Mouse (Mus musculus) layer of hippocampus, adult 18-20 months (tissue): ENCODE data around the gene Flt1. TPM values are rescaled to one million over a fixed set of nuclear protein-coding genes. Genes with fewer than 3 reads are reported as not detected.
A peak's percentile ranks its signal among the peaks of the same experiment; 100 is the strongest.
"Not testable (repeated sequence)": the region's sequence is repeated elsewhere in the genome, so short reads cannot be mapped to it uniquely, and the experiment has no call there.

Experiments used
- DNase-seq, 2 experiments: peaks; one replicate each; pipeline ENCODE4 v3.0.0; 2022; ENCODE audit warnings: low spot score in 2 of 2
- total RNA-seq, 2 experiments: library from RNA; stranded (reverse); gene quantifications; 2 replicates each; pipeline ENCODE4 v1.2.3; 2021

Gene Flt1
- total RNA-seq, 2 experiments from 2014 or later: 30.4 to 32.0 TPM

GRCm38 (mm10) chr5:147616450-147616849 is 109.4 kb downstream of the Flt1 start:
- no peak for DNase-seq

DNA sequence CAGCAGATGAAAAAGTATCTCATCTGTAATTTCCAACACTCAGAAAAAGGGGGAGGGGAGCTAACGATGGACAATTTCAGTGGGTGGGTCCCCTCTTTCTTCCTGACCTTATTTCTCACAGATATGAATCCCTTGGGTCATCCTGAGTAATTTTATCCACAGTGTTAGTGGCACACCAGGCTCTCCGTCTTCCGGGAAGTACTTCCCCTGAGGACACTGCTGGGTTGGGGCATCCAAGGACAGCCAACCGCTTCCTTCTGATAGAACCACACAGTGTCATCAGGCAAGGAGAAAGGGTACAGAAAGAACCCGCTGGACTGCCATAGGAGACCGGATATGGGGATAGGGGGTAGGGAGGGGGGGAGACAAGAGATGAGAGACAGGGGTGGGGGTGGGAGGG is 111.2 kb downstream of the Flt1 start:
- no peak for DNase-seq

DNA sequence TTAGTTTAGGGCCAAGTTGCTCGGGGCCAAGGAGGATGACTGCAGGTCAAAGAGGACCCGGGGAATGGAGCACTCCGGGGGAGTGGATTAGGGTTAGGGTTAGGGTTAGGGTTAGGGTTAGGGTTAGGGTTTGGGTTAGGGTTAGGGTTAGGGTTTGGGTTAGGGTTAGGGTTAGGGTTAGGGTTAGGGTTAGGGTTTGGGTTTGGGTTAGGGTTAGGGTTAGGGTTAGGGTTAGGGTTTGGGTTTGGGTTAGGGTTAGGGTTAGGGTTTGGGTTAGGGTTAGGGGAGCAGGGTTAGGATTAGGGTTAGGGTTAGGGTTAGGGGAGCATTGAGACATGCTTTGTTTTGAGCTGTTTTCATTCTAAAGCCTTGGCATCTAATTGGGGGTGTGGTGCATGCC is 114.5 kb downstream of the Flt1 start:
- DNase-seq: not testable (repeated sequence)

GRCm38 (mm10) chr5:147607256-147607975 is 118.4 kb downstream of the Flt1 start:
- DNase-seq: no peak

GRCm38 (mm10) chr5:147606751-147607150 is 119.1 kb downstream of the Flt1 start:
- no peak for DNase-seq

- DNase-seq: no peak
Observed at GRCm38 (mm10) chr5:147601460-147602360, 124.1 kb downstream of the Flt1 start.

GRCm38 (mm10) chr5:147597825-147598224 is 128.0 kb downstream of the Flt1 start:
- DNase-seq: no peak

- no peak for DNase-seq
Observed at GRCm38 (mm10) chr5:147589814-147590213, 136.0 kb downstream of the Flt1 start.

GRCm38 (mm10) chr5:147585070-147585469 is 140.7 kb downstream of the Flt1 start:
- no peak for DNase-seq

DNA sequence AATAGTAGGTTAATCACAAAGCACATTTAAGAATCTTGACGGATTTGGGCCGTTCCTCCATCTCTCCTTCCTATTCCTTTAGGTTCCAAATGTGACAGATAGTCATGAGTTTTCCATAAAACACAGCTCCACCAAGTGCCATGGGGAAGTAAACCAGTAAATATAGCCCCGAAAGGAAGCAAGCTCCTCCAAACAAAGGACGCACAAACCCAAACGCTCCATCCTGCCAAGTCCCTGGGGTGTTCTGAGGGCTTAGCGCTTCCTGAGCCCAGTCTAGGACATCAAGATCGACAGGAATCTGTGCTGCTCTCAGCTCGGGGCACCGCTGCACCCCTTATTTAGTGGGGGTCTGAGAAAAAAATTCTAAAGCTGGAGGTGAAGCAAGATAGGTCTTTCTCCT is 141.2 kb downstream of the Flt1 start:
- DNase-seq: no peak

DNA sequence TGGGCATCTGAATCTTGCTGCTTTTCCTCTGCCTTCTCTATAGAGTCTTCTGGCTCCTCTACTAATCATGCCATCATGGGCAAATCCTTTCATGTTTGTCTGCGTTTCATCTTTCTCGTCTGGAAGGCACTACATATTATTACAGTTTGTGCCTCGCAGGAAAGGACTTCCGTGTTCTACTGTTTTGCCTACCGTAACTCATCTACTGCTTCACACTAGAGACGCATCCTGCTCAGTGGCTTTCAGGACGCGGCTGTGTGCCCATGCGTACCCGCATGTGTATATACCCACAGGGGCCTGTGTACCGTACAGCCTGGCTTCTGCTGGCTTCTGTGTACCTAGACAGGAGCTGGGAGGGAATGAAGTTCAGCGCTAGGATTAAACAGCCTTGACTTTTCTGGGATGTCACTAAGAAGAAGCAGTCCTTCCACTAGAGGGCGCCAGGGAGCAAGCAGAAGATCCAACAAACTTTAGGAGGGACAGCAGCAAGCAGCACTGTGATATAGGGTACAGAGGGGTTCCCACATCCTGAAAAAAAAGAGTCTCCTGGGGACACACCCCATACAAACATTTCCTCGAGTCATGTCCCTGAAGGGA is 142.0 kb downstream of the Flt1 start:
- peak; percentile 57 to 85 for DNase-seq

- no peak for DNase-seq
Observed at GRCm38 (mm10) chr5:147580181-147580580, 145.6 kb downstream of the Flt1 start.

- DNase-seq: no peak
Observed at GRCm38 (mm10) chr5:147579691-147580090, 146.1 kb downstream of the Flt1 start.

DNA sequence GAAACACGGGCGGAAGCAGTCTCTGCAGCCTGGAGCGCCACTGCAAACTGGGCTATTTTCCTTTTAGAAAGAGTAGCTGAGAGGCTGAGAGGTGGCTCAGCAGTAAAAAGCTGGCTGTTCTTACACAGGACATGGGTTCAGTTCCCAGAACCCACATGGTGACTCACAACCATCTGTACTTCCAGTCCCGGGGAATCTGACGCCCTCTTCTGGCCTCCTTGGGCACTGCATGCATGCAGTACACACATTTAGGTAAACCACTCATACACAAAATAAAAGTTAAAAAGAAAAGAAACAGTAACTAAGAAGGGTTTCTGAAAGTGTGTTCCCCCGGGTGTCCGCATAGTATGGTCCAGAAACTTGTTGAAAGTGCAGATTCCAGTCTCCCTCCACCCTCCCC is 146.7 kb downstream of the Flt1 start:
- no peak for DNase-seq

GRCm38 (mm10) chr5:147577003-147577402 is 148.8 kb downstream of the Flt1 start:
- DNase-seq: no peak

- DNase-seq: no peak
Observed at GRCm38 (mm10) chr5:147574517-147574916, 151.3 kb downstream of the Flt1 start.

DNA sequence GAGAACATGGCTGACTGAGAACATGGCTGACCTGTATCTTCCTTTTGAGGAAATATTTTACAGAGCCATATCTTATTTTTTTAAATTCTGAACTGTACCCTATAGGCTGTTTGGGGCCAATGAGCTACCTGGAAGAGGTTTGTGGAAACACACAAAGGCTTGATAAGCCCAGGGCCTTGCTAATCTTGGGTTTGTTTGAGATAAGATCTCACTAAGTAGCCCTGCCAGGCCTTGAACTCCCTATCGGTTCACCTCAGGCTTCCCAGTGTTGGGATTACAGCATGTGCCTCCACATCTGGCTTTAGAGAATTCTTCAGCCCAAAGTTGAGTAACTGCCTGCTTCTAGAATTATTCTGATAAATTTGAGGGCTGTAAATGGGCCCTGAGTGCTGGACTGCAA is 152.3 kb downstream of the Flt1 start:
- no peak for DNase-seq

DNA sequence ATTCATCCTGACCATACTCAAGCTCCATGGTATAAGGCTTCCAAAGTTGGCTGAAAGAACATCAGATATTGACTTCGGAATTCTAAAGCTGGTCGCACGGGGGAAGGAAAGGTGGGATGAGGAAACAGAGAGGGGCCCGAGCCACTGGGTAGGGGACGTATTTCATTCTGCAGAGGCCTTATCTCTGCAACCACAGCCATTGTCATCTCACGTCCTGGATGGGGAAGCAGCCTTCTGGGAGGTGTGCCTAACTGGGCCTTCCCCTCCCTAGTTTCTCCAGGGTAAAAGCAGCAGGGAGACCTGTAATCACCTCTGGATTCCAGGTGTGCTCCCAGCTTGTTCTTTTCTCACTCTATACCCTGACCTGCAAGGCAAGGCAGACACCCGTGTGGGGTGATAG is 153.1 kb downstream of the Flt1 start:
- DNase-seq: no peak

GRCm38 (mm10) chr5:147566335-147566734 is 159.5 kb downstream of the Flt1 start:
- no peak for DNase-seq

DNA sequence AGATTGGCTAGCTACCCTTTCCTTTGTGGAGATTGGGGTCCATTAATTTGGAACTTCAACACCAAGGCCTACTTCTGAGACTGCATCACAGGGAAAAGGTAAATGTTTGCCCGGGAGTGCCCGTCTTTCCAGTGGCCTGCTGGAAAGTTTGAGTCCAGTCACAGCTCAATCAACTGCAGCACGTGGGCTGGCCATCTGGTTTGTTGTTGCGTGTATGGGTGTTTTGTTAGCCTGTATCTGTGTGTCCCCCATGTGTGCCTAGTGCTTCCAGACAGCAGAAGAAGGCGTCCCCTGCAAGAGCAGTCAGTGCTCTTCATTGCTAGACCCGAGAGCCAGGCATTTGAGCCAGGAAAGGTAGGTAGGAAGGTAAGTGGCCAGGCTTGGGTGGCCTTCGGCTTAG is 160.4 kb downstream of the Flt1 start:
- DNase-seq: peak; percentile 27 to 62

DNA sequence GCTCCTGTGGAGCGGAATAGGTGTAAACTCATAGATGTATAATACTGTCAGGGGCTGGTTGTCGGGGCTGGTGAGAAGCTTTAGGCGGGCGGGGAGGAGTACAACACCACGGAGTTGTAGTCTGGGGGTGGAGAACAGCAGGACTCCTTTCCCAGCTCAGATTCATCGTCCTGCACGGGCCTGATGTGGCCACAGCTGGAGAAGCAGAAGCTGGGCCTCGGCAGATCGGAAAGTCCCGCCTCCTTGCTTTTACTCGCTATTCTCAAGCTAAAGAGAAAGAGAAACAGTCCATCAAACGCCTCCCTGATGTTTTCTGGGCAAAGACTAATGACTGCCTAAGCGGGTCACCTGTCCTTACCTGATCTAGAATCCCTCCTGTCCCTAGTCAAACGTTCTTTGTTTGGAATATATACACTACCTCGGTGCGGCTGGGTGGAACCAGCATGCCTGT is 161.6 kb downstream of the Flt1 start:
- DNase-seq: no peak
